Mouse (Mus musculus): ENCODE measurements around the gene Ildr2.

DNA sequence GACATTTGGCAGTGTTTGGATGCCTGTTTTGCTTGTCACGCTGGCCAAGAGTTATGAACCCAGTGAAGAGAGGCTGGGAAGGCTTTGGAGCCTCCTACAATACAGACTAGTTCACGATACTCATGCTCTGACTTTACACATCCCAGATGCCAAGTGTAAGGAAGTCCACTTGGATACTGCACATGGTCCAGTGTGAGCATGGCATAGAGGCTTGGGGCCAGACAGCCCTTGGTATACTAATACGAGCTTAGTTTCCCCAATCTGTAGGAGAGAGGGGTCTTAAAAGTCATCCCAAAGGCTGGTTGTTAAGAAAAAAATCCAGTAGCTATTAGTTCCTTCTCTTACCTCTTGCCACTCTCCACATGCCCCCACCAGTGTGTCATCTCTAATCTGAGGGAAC lies 27.9 kb downstream of the Ildr2 start:
- TF ChIP-seq CTCF (conservative IDR thresholded peaks at IDR 0.05; ENCODE audit: low read length) (no peak), NANOG (IDR thresholded peaks at IDR 0.05; ENCODE audit: borderline replicate concordance, low read length) (no peak), POU5F1 (IDR thresholded peaks at IDR 0.05; ENCODE audit: borderline replicate concordance, low read length) (no peak)

Data from E14TG2a.4 (cell line).